Mouse (Mus musculus) lung, postnatal 36 days (tissue): ENCODE measurements around the gene Tekt1.

Source experiments
- DNase-seq: peaks from one replicate; pipeline ENCODE4 v3.0.0; 2022; ENCODE audit warnings: mixed read lengths

Gene Tekt1

DNA sequence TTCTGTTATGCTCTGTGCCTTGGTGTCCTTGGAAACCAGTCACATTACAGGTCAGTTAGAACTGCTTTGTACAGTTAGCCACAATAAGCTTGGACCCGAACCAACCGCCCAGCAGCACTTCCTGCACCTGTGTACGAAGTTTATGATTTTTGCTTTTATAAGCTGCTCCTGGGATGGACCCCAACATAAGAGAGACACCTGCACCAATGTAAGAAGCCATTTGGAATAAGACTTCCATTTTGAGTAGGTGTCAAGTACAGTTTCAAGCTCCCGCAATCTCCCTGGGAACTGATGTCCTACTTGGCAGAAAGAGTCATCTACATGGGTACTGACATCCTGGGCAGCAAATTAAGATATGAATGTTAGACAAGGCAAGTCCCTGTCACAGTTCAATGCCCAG, 22.5 kb downstream of the Tekt1 start:
- no peak for DNase-seq

DNA sequence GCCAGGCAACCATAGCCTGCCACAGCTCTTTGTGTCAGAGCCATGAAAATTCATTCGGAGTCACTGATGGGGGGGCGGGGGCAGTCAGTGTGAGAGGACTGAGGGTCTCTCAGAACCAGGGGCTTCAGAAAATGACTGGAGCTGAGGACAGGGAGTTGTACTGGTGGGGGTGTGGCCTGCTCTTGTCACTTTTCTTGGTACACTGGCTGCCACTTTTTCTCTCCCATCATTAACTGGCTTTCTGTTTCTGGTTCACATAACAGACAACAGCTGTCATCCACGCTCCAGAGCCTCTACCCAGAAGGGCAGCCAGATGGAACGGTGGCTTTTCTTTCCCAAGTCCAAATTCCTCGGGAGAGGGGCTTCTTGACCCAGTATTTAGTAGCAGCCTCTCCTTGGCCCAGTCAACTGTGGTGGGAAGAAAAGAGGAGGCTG, 23.8 kb downstream of the Tekt1 start:
- no peak for DNase-seq

DNA sequence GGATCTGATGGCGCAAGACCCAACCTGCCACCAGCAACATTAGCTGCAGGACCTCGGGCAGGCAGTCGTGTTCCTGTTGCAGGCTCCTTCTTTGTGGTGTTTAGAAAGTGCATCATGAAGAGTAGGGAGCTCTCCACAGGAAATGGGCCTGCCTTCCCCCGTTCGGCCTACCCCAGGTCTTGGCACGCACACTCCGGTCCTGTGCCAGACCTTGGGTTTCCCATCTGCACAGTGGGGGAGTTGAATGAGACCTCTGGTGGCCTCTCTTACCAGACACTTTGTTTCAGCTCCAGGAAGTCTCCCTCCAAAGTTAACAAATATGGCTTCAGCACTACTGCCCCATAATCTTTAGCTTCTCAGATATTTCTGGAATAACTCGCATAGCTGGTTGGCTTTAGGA, 25.5 kb downstream of the Tekt1 start:
- DNase-seq, result no peak

DNA sequence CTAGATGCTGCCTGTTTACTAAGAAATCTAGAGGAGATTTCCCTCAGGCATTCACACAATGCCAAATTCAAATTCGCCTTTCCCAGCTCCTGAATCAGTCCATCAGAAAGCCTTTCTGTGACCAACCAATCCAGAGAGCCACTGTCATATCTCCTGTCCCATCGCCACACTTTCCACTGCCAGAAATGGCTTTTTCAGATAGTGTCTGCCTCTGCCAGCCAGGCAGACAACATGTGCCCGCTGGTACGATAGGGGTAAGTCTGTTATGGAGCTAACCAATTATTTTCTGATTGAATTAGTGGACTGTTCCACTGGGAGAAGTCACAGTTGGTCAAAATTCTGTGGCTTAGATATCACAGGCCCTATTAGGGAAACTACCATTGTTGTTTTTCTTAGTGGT, 27.6 kb downstream of the Tekt1 start:
- DNase-seq, result no peak

DNA sequence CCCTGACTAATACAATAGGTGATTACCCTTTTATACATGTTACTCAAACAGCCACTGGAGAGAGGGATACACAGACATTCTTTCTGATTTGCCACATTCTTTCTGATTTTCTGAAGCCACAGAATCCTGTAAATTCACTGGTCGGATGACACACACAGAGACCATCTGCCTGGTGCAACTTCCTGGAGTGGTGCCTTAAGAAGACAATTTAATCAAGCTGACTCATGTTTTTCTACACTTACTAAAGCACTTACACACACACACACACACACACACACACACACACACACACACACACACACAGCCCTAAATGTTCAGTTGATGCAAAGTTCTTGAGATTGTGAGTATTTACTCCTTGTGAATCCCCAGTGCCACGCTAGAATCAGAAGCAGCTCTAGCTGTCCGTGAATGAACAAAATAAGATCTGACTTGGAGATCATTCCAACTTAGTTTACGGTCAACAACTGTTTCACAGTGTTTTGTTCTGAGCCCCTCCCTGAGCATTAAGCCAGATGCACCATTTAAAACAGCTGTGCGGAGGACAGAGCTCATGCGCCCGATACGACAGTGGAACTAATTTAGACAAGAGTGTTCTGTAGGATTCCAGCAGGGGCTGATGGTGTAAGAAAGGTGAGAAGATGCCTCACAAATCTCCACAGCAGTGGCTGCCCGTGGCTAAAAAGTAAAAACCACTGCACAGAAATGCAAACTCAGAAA, 29.1 kb downstream of the Tekt1 start:
- no peak for DNase-seq

DNA sequence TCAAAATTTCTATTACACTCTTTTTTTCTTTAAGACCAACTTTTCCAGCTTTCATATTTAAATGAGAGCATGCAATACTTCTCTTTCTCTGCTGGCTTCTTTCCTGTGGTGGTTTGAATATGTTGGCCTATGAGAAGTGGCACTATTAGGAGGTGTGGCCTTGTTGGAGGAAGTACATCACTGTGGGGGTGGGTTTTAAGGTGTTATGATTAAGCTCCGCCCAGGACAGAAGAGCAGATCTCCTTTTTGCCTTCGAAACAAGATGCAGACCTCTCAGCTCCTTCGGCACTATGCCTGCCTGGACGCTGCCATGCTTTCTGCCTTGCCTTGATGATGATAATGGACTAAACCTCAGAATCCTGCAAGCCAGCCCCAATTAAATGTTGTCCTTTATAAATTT, 36.5 kb downstream of the Tekt1 start:
- no peak for DNase-seq

DNA sequence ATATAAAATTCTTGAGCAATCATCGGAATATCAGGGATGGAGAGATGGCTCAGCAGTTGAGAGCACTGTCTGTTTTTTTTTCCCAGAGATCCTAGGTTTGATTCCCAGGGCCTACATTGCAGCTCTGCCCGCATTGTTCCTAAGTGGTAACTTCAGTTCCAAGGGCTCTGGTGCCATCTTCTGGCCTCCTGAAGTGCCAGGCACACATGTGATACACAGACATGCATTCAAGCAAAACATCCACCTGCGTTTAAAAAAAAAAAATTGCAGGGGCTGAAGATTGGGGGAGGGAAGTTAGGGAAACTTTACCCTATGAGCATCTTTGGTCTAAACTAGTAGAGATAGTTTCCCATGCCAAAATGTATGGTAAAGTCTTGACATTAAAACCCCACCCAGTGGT, 37.8 kb downstream of the Tekt1 start:
- DNase-seq, result no peak

DNA sequence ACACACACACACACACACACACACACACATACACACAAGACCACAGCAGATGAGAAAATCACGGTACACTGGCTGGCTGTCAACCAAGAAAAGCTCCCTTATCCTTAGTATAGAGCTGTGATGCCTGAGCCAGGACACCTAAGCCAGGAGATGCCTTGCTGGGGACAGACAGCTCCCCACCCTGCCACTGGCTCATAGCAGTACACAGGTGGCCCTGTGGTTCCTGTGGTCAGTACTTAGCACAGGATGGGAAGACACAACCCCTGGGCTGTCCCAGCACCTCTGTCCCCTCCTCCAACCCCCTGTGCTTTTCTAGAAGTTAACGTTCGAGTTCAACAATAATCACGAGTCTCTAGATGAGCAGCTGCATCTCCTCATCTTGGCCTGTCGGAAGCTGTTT, 44.2 kb downstream of the Tekt1 start:
- DNase-seq, result no peak

DNA sequence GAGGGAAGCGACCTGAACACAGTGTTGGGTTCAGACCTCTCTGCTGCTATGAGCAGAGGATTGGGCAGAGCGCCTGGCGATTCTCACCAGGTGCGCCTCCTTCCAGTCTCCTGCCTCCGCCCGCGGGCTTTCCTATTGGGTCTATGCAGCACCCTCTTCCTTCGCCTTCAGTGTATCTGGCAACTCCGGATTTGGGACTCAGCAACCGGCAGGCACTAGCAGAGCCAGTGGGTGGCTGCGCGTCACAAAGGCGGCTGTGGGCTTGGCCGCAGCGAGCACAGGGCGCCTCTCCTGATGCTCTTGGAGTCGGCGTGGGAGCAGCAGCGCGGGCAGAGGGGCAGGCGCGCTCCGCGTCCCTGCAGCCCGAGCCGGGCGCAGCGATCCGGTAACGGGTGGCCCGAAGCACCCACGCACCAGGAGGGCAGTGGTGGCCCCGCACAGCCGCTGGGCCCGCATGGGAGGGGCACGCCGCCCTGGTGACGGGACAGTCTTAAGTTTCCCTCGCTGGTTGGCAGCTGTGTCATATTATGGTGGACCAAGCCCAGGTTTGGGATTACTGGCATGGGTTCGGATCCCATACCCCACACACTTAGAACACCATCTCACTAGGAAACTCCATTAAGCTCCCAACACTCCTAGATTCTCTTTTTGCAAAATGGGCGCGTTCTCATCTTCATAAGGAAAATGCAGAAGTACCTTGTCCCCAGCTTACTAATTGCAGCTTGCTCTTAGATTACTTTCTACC, 47.9 kb downstream of the Tekt1 start, which contains the start of gene Fbxo39:
Fbxo39 (plus strand) TSS at position 294 of the 745 bp plus-strand sequence.
- no peak for DNase-seq

DNA sequence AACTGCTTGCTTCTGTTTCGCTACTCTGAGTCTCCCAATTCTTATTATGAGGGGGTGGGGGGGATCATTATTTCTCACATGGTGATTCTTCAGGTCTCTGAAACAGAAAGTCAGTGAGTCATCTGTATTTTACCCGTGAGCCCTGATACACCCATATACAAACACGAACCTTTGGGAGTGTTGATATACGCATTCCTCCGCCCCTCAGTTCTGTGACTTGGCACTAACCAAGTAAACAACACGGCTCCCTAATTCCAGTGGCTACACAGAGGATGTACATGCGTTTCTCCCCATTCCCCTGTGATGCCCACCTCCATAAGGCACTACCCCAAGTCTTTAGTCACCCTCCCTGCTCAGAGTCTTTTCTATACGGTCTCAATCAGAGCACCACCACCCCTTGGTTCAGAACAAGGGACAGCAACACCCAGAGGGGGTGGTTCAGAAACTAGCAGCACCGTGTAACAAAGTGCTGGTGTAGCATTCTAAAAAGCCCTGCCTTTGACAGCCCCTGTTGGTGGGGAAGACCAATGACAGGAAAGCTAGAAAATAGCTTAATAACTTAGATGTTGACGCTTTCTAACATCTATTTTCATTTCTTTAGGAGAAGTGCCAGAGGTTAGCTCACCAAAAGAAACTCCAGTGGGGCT, 50.8 kb downstream of the Tekt1 start:
- no peak for DNase-seq

DNA sequence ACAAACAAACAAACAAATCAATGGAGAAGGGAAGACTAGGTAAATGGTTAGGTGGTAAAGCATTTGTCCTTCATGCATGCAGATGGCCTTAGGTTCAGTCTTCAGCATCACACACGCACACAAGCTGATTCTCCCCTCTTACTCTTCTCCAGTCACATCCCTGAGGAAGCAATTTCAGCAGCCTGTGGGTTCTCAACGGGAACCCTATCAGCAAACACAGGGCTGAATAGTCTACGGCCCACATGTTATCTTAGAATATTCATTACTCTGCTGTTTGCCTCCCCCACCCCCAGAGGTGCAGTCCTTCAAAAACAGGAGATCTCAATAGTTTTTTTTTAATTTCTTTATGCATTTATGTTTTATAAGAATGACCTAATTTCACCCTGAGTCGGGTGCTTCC, 51.8 kb downstream of the Tekt1 start:
- DNase-seq, result no peak

DNA sequence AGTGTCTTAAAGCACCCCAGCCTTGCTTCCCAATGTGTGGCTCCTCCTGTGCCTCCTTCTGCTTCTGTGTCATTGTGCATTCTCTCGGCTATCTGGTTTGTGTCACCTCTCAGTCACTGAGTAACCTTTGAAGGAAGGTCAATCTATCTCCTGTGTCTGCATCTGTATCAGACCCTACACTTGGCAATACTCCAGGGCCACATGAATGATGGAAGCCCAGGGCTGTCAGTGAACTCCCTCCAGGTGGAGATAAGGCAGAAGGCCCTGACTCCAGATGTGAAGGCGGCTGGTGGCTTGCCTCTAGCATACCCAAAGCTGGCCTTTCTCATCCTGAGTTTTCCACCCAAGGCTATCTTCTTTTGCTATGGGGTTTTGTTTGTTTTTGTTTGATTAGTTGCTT, 53.3 kb downstream of the Tekt1 start:
- DNase-seq, result no peak

DNA sequence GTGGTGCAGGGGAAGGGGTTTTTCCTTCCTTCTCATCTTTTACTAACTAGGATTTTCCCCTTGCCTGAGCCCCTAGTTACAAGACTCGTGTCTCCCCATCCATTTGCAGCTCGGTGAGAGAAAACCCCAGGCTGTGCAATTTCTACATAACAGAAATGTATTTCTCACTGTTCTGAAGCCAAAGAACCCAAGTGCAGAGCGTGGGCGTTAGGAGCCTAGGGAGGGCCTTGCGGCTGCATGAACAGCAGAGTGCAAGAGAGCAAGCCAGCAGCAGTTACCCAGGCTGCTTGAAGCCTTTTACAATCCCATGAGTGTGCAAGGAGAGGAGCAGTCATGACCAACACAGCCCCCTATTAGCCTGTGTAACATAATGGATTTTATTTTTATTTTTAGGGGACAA, 54.8 kb downstream of the Tekt1 start:
- DNase-seq, result no peak

DNA sequence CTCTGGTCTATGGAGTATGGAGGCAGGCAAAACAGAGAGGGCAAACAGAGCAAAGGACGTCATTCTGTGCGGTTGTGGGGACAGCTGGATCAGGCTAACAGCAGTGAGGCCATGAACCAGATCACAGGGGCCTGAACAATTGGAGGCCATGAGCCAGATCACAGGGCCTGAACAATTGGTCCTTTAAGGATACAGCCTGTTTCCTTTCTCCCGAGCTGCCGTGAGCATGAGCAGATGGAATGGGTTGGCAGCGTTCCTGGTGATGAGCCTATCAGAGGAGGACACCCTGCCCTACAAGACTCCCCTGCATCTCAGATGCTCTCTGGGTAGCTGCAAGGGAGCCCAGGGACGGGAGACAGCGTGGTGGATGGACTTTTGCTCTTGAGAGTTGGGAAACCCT, 60.0 kb downstream of the Tekt1 start:
- peak; percentile 74 for DNase-seq

DNA sequence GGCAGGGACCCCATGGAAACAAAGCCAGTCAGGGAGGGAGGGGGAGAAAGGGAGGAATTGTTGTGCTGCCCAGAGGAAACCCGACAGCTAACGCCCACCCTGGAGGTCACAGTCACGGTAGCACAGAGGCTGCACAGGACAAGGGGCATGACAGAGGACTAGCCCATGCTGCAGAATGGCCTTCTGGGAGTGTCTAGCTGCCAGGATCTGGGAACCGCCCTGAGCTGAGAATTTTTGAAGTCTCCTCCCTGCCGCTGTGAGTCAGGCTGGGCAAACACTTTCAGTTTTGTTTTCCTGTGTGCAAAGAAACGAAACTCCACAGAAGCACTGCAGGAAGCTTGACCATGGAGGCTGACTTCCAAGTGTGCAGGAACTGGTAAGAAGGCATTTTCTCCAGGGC, 60.9 kb downstream of the Tekt1 start, which contains the start of gene Xaf1:
Xaf1 (plus strand) TSS at position 296 of the 400 bp plus-strand sequence.
- peak; percentile 91 for DNase-seq
